Mouse (Mus musculus): ENCODE measurements around the gene Gm27027. TPM values are rescaled to one million over a fixed set of nuclear protein-coding genes. Genes with fewer than 3 reads are reported as not detected.

Gm27027 gene
- total RNA-seq (2014; fragmentation: Nextera tagmentation) (not detected in 2 replicates), total RNA-seq (2017) (not detected in 2 replicates)

GRCm38 (mm10) chr2:93996254-93996653, at the start of gene Gm27027:
Gene Gm27027 (minus strand): TSS chr2:93996354.
- ATAC-seq (replicated peaks; ENCODE audit: low FRiP score, low TSS enrichment, poor library complexity, severe bottlenecking), result no peak

DNA sequence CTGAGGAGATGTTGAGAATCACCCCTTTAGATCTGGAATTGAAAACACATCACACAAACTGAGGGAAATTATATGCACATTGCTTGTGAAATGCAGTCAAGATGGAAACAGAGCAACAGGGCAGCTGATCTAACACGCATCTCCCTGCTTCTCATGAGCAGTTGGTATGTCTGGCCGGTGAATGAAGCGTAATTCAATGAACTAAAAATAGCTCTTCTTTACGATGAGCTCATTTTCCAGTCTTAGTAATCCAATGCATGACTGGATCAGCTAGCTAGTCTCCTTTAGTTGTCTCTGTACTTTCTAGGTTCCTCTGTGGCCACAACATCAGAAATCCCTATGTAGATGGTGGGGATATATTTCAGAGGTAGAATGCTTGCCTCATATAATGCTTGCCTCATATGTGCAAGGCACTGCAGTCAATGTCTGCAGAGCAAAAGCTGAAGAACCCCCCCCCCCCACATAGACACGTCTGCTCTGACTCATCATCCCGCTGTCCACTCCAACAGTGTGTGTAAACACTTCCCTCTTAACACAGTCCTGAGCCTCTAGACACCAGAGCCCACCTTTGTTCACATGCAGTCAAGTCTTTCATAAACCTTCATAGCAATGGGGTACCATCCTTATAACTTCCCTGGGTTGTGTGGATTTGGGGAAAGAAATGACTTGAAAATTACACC, 49.4 kb upstream of the Gm27027 start:
- no peak for ATAC-seq (replicated peaks; ENCODE audit: low FRiP score, low TSS enrichment, poor library complexity, severe bottlenecking)

- ATAC-seq (replicated peaks; ENCODE audit: low FRiP score, low TSS enrichment, poor library complexity, severe bottlenecking), result no peak
Observed at GRCm38 (mm10) chr2:94044174-94044573, 48.0 kb upstream of the Gm27027 start.

DNA sequence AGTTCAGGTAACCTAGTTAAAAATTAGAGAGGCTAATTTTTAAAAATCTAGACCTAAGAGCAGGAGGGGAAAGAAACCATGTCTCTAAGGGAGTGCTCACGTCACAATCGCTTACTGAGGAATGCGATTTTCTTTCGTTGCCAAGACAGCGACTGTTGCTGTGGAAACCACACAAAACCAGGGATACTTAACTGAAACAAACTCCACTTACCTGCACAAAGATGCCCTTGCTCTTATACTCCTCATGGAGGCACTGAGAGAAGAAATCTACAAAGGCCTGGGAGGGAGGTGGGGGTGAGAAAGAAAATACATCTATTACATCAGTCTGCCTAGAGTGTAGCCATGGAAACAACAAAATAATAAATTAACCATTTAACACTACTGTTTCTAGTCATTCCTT, 47.5 kb upstream of the Gm27027 start:
- ATAC-seq (replicated peaks; ENCODE audit: low FRiP score, low TSS enrichment, poor library complexity, severe bottlenecking), result no peak

DNA sequence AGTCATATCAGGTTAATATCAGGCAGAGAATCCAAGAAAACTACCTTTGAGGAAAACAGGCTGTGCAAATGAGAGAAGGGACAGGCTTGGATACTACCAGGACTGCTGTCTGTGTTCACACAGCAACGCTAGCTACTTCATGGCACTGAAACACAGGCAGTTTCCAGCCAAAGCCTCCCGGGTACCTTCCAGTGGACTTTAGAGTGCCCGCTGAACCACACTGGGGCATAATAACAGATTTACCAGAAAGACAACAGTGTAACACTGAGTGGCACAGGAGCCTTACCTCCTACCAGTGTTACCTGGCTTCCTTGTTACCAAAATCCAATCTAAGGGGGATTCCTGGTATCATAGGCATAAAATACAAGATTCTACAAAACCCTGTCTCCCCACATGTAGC, 46.3 kb upstream of the Gm27027 start:
- no peak for ATAC-seq (replicated peaks; ENCODE audit: low FRiP score, low TSS enrichment, poor library complexity, severe bottlenecking)

- ATAC-seq (replicated peaks; ENCODE audit: low FRiP score, low TSS enrichment, poor library complexity, severe bottlenecking), result no peak
Observed at GRCm38 (mm10) chr2:94040391-94041125, 44.4 kb upstream of the Gm27027 start.

DNA sequence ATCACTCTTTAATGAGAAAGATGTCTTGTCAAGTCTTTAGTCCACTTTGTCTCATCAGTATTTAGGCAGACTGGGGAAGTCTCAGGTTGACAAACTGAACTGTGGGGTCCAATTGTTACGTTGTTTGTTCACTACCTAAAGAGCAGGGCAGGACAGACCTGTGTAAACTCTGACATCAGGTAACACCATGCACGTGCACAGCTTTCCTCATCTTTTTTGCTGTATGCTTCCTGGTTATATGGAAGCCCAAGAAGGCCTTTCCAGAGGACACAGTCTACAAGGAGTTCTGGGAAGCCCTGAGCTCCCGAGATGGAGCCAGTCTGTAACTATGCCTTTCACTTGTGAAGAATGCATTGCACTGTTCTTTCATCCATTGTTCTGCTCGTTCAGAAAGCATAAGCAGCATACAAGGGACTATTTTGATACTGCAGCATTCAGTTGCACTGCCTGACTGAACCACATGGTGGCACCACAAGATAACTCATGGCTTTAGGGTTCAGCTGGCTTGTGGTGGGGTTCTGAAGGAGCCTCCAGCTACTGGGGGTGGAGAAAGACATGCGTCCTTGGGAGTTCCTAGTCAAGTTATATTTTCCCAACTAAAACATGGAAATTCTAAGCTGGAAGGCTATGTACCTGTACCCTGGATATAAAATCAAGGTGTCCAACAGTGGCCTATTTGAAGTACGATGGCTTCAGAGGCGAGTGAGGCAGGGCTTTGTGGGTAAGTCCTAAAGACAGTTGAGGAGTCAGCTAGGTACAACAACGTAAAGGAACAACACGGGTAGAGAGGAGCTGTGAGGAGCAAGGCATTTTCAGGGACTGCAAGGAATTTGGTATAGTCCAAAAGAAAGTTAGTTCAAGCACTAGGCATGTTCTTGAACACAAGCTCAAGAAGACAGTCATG, 39.5 kb upstream of the Gm27027 start:
- peak; percentile 87; the same call in 1 of the 2 replicates for ATAC-seq (replicated peaks; ENCODE audit: low FRiP score, low TSS enrichment, poor library complexity, severe bottlenecking)

DNA sequence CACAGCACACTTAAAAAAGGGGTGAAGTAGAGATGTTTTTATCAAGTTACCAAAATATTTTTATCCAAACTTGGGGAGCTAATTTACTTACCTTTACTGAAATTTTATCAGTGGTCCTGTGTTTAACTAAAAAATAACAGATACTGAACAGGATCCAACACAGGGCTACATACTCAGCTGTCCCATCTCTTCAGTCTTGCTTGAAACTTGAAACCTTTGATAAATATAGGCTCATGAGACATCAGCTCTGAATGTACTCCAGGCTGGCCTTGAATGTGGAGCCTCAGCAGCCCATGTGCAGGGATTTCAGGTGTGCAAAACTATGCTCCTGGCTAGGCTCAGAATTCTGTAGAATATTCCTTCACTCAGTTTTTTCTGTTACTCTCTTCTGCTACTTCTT, 34.4 kb upstream of the Gm27027 start:
- no peak for ATAC-seq (replicated peaks; ENCODE audit: low FRiP score, low TSS enrichment, poor library complexity, severe bottlenecking)

- ATAC-seq (replicated peaks; ENCODE audit: low FRiP score, low TSS enrichment, poor library complexity, severe bottlenecking), result 0 out of 2 replicates have a peak, but pooled peaks have one; percentile 34
Observed at GRCm38 (mm10) chr2:94024637-94025036, 28.5 kb upstream of the Gm27027 start.

DNA sequence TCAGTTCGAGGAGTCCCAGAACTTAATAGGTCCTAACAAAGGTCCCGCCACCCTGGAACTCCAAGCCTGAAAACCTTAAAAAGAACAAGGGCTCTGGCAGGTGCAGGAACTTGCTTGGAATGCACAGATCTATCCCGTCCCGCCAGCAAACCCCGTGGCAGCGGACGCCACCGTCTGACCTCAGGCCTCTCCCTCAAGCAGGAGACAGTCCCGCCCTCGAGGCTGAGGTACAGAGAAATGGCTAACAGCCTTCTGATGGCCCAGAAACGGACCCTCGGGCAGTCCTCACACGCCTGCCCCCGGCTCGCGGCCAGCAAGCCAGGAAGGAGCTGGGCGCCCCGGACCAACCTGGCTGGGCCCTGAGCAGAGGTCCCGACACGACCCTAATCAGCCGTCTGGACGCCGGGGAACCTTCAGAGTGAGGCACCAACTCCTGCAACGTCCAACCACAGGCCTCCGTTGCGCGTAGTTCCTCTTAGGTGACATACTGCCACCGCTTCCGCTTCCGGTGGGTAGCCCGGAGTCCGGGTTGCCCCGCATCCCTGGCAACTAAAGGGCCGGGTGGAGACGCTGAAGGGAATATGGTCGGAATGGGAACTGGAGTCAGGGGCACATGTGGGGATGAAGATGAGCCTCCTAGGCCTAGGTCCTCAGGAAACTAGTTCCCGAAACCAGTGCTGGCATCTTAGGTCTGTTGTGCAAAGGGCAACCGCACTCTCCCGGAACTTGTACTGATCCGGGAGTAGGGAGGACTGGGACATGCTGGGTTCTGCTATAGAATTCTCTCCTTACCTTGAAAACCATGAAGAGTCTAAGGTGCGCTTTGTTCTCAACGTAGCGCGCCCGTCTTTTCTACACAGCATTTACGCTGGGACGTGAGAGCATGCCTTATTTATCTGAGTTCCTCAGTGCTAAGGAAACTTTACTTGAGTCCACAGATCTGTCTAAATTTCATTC, 14.5 kb upstream of the Gm27027 start, which contains the start of gene Alkbh3:
Gene Alkbh3 (minus strand): TSS at position 473 of the 957 bp plus-strand sequence.
- peak; percentile 99 for ATAC-seq (replicated peaks; ENCODE audit: low FRiP score, low TSS enrichment, poor library complexity, severe bottlenecking)

DNA sequence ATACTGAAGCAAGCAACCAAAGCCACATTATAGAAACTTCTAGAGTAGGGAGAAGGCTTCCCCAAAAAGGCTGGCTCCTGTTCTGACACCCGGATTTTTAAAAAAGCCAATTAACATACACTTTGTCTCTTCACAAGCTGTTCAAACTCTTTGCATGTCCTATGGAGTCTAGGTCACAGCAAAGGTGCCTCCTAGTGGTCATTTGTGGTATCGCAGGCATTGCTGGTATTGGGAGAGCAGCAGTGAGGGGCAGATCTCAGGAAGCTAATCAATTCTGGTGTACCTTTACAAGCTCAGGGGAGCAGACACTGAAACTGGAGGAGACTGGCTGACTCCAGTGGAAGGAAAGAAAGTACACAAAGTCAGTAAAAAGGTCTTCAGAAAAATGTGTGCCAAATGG, 6.2 kb upstream of the Gm27027 start:
- peak; percentile 93 for ATAC-seq (replicated peaks; ENCODE audit: low FRiP score, low TSS enrichment, poor library complexity, severe bottlenecking)

- no peak for ATAC-seq (replicated peaks; ENCODE audit: low FRiP score, low TSS enrichment, poor library complexity, severe bottlenecking)
Observed at GRCm38 (mm10) chr2:94001918-94002317, 5.8 kb upstream of the Gm27027 start.

DNA sequence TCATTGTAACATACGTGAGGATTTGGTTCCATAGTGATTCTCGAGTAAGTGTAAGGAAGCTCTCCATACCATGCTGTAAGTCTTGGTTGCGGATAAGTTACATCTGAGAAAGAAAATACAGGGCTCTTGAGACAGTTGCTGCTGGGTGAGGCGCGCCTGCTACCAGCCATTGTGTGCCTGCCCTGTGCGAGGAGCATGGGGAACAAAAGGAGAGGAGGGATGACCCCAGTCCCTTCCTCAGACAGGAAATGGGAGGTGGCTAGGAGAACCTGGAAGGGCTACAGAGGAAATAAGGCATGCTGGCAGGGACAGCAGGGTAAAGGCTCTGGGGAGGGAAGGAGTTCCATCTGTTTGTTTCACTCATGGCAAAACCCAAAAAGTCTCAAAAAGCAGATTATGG, 5.3 kb upstream of the Gm27027 start:
- no peak for ATAC-seq (replicated peaks; ENCODE audit: low FRiP score, low TSS enrichment, poor library complexity, severe bottlenecking)

DNA sequence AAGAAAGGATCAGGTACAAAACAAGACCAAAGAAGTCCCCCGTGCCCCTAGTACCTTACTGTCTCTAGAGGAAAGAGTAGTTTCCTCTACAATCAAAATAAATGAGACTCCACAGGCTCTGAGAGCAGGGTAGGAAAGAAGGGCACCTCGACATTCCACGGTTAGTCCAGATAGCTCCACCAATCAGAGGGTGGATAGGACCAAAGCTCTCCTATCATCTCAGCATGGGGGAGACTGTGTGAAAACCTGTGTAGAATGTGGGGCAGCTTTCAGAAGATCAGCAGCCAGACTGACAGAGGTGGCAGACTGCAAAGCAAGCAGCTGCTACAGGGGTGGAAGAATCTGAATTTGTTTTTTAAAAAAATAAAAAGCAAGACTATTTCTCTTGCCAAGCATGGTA, 3.3 kb downstream of the Gm27027 start:
- no peak for ATAC-seq (replicated peaks; ENCODE audit: low FRiP score, low TSS enrichment, poor library complexity, severe bottlenecking)

GRCm38 (mm10) chr2:93992259-93992658, 3.9 kb downstream of the Gm27027 start:
- no peak for ATAC-seq (replicated peaks; ENCODE audit: low FRiP score, low TSS enrichment, poor library complexity, severe bottlenecking)

- no peak for ATAC-seq (replicated peaks; ENCODE audit: low FRiP score, low TSS enrichment, poor library complexity, severe bottlenecking)
Observed at GRCm38 (mm10) chr2:93991336-93991735, 4.8 kb downstream of the Gm27027 start.

GRCm38 (mm10) chr2:93988440-93988839, 7.7 kb downstream of the Gm27027 start:
- ATAC-seq (replicated peaks; ENCODE audit: low FRiP score, low TSS enrichment, poor library complexity, severe bottlenecking), result no peak

DNA sequence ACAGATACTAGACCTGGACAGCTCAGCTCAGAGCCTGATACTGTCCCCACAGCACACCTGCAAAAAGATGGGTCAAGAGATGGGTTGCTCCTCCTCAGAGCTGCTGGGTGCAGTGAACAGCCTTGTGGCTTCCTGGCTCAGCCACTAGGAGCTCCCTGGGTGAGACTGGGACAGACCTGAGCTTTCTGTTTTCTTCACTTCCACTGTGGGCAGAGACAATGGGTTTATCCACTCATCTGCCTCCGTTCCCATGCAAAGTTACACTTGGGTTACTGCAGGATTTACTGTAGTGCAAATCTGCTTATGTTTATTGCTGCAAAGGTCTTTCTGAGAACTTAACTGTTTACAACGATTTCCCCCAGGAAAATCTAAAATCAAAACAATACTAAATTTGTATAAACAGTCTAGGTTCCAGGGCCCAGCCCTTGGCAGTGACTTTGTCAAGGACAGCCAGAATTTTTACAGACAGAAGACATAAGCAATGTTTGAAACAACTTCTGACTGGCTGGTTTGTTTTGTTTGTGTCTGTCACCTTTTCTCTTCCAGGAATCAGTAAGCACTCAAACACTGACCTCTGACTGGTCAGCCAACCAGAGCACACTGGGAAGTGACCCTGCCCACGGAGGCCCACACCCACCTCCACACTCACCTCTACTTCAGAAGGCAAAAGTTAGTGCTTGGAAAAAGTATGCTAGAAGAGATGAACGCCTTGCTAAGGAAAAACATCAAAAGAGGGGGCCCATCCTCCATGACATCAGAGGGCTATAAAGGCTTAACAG, 13.5 kb downstream of the Gm27027 start:
- no peak for ATAC-seq (replicated peaks; ENCODE audit: low FRiP score, low TSS enrichment, poor library complexity, severe bottlenecking)
